Mouse (Mus musculus) neural tube, embryonic 12.5 days (tissue): ENCODE data around the gene Foxp4. TPM values are rescaled to one million over a fixed set of nuclear protein-coding genes. Genes with fewer than 3 reads are reported as not detected.

Experiments used
- ATAC-seq: fragments of 200-750 bp; cut with Nextera tagmentation; 2 replicates; pipeline ENCODE4 v1.8.0; 2017; ENCODE audit warnings: low read depth, mild to moderate bottlenecking, moderate TSS enrichment, moderate library complexity; ENCODE audit not compliant: low FRiP score
- H3K27ac ChIP-seq: fragments of 300-500 bp; sonication (generic); 2 replicates; pipeline ENCODE4 v1.5.1; 2016
- H3K27me3 ChIP-seq: fragments of 300-500 bp; sonication (generic); replicated peaks from 2 replicates; pipeline ENCODE4 v1.6.1; 2016; ENCODE audit warnings: mild to moderate bottlenecking
- H3K36me3 ChIP-seq: fragments of 300-500 bp; sonication (generic); 2 replicates; pipeline ENCODE4 v1.6.1; 2016; ENCODE audit warnings: mild to moderate bottlenecking
- H3K4me1 ChIP-seq: fragments of 300-500 bp; sonication (generic); 2 replicates; pipeline ENCODE4 v1.6.1; 2016
- H3K4me2 ChIP-seq: fragments of 300-500 bp; sonication (generic); replicated peaks from 2 replicates; pipeline ENCODE4 v1.6.1; 2016; ENCODE audit warnings: mild to moderate bottlenecking
- H3K4me3 ChIP-seq: fragments of 300-500 bp; sonication (generic); 2 replicates; pipeline ENCODE4 v1.5.1; 2016
- H3K9ac ChIP-seq: fragments of 300-500 bp; sonication (generic); 2 replicates; pipeline ENCODE4 v1.6.1; 2016; ENCODE audit warnings: mild to moderate bottlenecking
- H3K9me3 ChIP-seq: fragments of 300-500 bp; sonication (generic); 2 replicates; pipeline ENCODE4 v1.6.1; 2016; ENCODE audit warnings: mild to moderate bottlenecking
- WGBS: fragments of 180-500 bp; shearing (Covaris S2); methylation state at CpG from one replicate; pipeline ENCODE4 v1.1.7; 2016; 5-methylcytosine and 5-hydroxymethylcytosine counted together
- polyA plus RNA-seq: library from polyadenylated mRNA; unstranded; fragments of >200 nt; fragmentation: Nextera tagmentation; extraction: Ambion mirVana; gene quantifications from 2 replicates; pipeline ENCODE4 v1.2.1, GENCODE M21; 2016

Foxp4 gene
- polyA plus RNA-seq, 1 experiment from 2014 or later = 31.8 TPM

GRCm38 (mm10) chr17:47841931-47842623 is 82.4 kb downstream of the Foxp4 start:
- no peak overlapping the region for H3K9ac ChIP-seq
- no peaks in the 10 kb centered on the region for H3K27me3 ChIP-seq
- WGBS = 79% methylated on average over 19 of the region's 19 CpGs
- no peaks in the 10 kb centered on the region for H3K4me1 ChIP-seq
- no peak overlapping the region for H3K4me2 ChIP-seq
- no peaks in the 10 kb centered on the region; the same call in 1 of the 2 replicates for H3K9me3 ChIP-seq
- no peak overlapping the region for H3K27ac ChIP-seq
- no peak overlapping the region for H3K4me3 ChIP-seq
- H3K36me3 ChIP-seq = no peaks in the 10 kb centered on the region
- no peak for ATAC-seq

- no peak for ATAC-seq
Measured at GRCm38 (mm10) chr17:47841521-47841920, 82.9 kb downstream of the Foxp4 start.

GRCm38 (mm10) chr17:47837808-47838207 is 86.6 kb downstream of the Foxp4 start:
- Histone ChIP-seq H3K4me2 (no peak overlapping the region), H3K9me3 (no peaks in the 10 kb centered on the region), H3K9ac (no peak overlapping the region), H3K4me1 (peaks cover 16% of the 10 kb centered on the region), H3K4me3 (no peak overlapping the region), H3K27ac (no peak overlapping the region), H3K27me3 (peaks cover 32% of the 10 kb centered on the region), H3K36me3 (no peaks in the 10 kb centered on the region)
- WGBS = 58% methylated on average over 6 of the region's 6 CpGs
- ATAC-seq = no peak

More at GRCm38 (mm10) chr17:47841521-47841920, 82.9 kb downstream of the Foxp4 start:
- 82% methylated on average over 8 of the region's 8 CpGs for WGBS
- H3K36me3 ChIP-seq = no peaks in the 10 kb centered on the region
- H3K27ac ChIP-seq = no peak overlapping the region
- H3K27me3 ChIP-seq = no peaks in the 10 kb centered on the region
- no peaks in the 10 kb centered on the region; the same call in 1 of the 2 replicates for H3K9me3 ChIP-seq
- no peaks in the 10 kb centered on the region for H3K4me1 ChIP-seq
- no peak overlapping the region for H3K9ac ChIP-seq
- H3K4me3 ChIP-seq = no peak overlapping the region
- H3K4me2 ChIP-seq = no peak overlapping the region

- Histone ChIP-seq H3K27me3 (peaks cover 41% of the 10 kb centered on the region), H3K4me1 (peaks cover 42% of the 10 kb centered on the region), H3K36me3 (no peaks in the 10 kb centered on the region), H3K27ac (no peak within 1 kb of the TSS), H3K9ac (0 out of 2 replicates have a peak within 1 kb of the TSS, but pooled peaks have one; percentile 34), H3K4me3 (peak within 1 kb of the TSS; percentile 54), H3K4me2 (peak within 1 kb of the TSS; percentile 86), H3K9me3 (no peaks in the 10 kb centered on the region)
- 4% methylated on average over 18 of the region's 18 CpGs for WGBS
- ATAC-seq = no peak
Measured at GRCm38 (mm10) chr17:47834482-47834767, 90.0 kb downstream of the Foxp4 start, which contains the start of gene Mdfi. Gene Mdfi, minus strand, starts transcription at chr17:47834691.

- Histone ChIP-seq H3K36me3 (no peaks in the 10 kb centered on the region), H3K4me2 (peak overlapping the region; percentile 86), H3K27ac (no peak overlapping the region), H3K9ac (0 out of 2 replicates have a peak overlapping the region, but pooled peaks have one; percentile 34), H3K27me3 (peaks cover 41% of the 10 kb centered on the region), H3K4me3 (peak overlapping the region; percentile 54), H3K4me1 (peaks cover 42% of the 10 kb centered on the region), H3K9me3 (no peaks in the 10 kb centered on the region)
- 1% methylated on average over 45 of the region's 45 CpGs for WGBS
- no peak for ATAC-seq
Measured at GRCm38 (mm10) chr17:47833628-47834481, 90.6 kb downstream of the Foxp4 start.

- H3K4me1 ChIP-seq = peaks cover 42% of the 10 kb centered on the region
- H3K36me3 ChIP-seq = no peaks in the 10 kb centered on the region
- peak overlapping the region; percentile 64 for H3K9ac ChIP-seq
- WGBS = 1% methylated on average over 44 of the region's 45 CpGs
- peak overlapping the region; percentile 54 for H3K4me3 ChIP-seq
- no peaks in the 10 kb centered on the region for H3K9me3 ChIP-seq
- H3K27me3 ChIP-seq = peaks cover 41% of the 10 kb centered on the region
- H3K27ac ChIP-seq = no peak overlapping the region
- H3K4me2 ChIP-seq = peak overlapping the region; percentile 86
- ATAC-seq = peak; percentile 35
Measured at GRCm38 (mm10) chr17:47833029-47833627, 91.3 kb downstream of the Foxp4 start.

- Histone ChIP-seq H3K4me1 (peaks cover 42% of the 10 kb centered on the region), H3K27me3 (peaks cover 41% of the 10 kb centered on the region), H3K9me3 (no peaks in the 10 kb centered on the region), H3K36me3 (no peaks in the 10 kb centered on the region), H3K9ac (peak overlapping the region; percentile 64), H3K4me2 (peak overlapping the region; percentile 86), H3K27ac (no peak overlapping the region), H3K4me3 (peak overlapping the region; percentile 54)
- ATAC-seq = peak; percentile 59; the same call in 1 of the 2 replicates
- 2% methylated on average over 17 of the region's 17 CpGs for WGBS
Measured at GRCm38 (mm10) chr17:47832501-47833028, 91.9 kb downstream of the Foxp4 start.

GRCm38 (mm10) chr17:47831772-47832171 is 92.7 kb downstream of the Foxp4 start:
- H3K27ac ChIP-seq = no peak overlapping the region
- H3K36me3 ChIP-seq = 0 out of 2 replicates have a peak, but pooled peaks cover 2% of the 10 kb centered on the region
- H3K27me3 ChIP-seq = peaks cover 41% of the 10 kb centered on the region
- H3K9me3 ChIP-seq = no peaks in the 10 kb centered on the region
- peak overlapping the region; percentile 54 for H3K4me3 ChIP-seq
- no peak overlapping the region for H3K9ac ChIP-seq
- WGBS = 37% methylated on average over 5 of the region's 5 CpGs
- ATAC-seq = no peak
- H3K4me2 ChIP-seq = peak overlapping the region; percentile 86
- peaks cover 42% of the 10 kb centered on the region for H3K4me1 ChIP-seq

- Histone ChIP-seq H3K9me3 (no peaks in the 10 kb centered on the region), H3K27ac (no peak overlapping the region), H3K4me2 (peak overlapping the region; percentile 86), H3K9ac (0 out of 2 replicates have a peak overlapping the region, but pooled peaks have one; percentile 13), H3K36me3 (0 out of 2 replicates have a peak, but pooled peaks cover 2% of the 10 kb centered on the region), H3K4me1 (peaks cover 42% of the 10 kb centered on the region), H3K4me3 (no peak overlapping the region; the same call in 1 of the 2 replicates), H3K27me3 (peaks cover 41% of the 10 kb centered on the region)
- WGBS = 3% methylated on average over 9 of the region's 9 CpGs
- no peak for ATAC-seq
Measured at GRCm38 (mm10) chr17:47831161-47831560, 93.3 kb downstream of the Foxp4 start.

- no peak for ATAC-seq
- WGBS = 76% methylated on average over 8 of the region's 8 CpGs
- H3K4me2 ChIP-seq = no peak overlapping the region
- no peak overlapping the region for H3K9ac ChIP-seq
- peaks cover 1% of the 10 kb centered on the region; the same call in 1 of the 2 replicates for H3K27me3 ChIP-seq
- H3K27ac ChIP-seq = no peak overlapping the region
- 0 out of 2 replicates have a peak, but pooled peaks cover 10% of the 10 kb centered on the region for H3K4me1 ChIP-seq
- 0 out of 2 replicates have a peak, but pooled peaks cover 6% of the 10 kb centered on the region for H3K36me3 ChIP-seq
- no peak overlapping the region for H3K4me3 ChIP-seq
- H3K9me3 ChIP-seq = no peaks in the 10 kb centered on the region
Measured at GRCm38 (mm10) chr17:47821339-47821738, 103.1 kb downstream of the Foxp4 start.

- peaks cover 5% of the 10 kb centered on the region for H3K27me3 ChIP-seq
- 0 out of 2 replicates have a peak, but pooled peaks cover 10% of the 10 kb centered on the region for H3K36me3 ChIP-seq
- H3K4me3 ChIP-seq = no peak overlapping the region
- H3K9ac ChIP-seq = no peak overlapping the region
- H3K4me1 ChIP-seq = peaks cover 28% of the 10 kb centered on the region
- 69% methylated on average over 13 of the region's 13 CpGs for WGBS
- no peaks in the 10 kb centered on the region for H3K9me3 ChIP-seq
- no peak overlapping the region for H3K27ac ChIP-seq
- no peak for ATAC-seq
- no peak overlapping the region for H3K4me2 ChIP-seq
Measured at GRCm38 (mm10) chr17:47818038-47818725, 106.3 kb downstream of the Foxp4 start.
